Mouse (Mus musculus) liver, embryonic 14.5 days (tissue): ENCODE measurements around the gene Gramd1b.

Experiments
- CTCF ChIP-seq: IDR thresholded peaks from 2 replicates; pipeline ENCODE4 v1.5.1; 2016; ENCODE audit warnings: antibody characterized with exemption, low read depth, control low read depth
- EP300 ChIP-seq: IDR thresholded peaks from 2 replicates; pipeline ENCODE4 v1.6.1; 2016; ENCODE audit warnings: antibody characterized with exemption, low read depth

DNA sequence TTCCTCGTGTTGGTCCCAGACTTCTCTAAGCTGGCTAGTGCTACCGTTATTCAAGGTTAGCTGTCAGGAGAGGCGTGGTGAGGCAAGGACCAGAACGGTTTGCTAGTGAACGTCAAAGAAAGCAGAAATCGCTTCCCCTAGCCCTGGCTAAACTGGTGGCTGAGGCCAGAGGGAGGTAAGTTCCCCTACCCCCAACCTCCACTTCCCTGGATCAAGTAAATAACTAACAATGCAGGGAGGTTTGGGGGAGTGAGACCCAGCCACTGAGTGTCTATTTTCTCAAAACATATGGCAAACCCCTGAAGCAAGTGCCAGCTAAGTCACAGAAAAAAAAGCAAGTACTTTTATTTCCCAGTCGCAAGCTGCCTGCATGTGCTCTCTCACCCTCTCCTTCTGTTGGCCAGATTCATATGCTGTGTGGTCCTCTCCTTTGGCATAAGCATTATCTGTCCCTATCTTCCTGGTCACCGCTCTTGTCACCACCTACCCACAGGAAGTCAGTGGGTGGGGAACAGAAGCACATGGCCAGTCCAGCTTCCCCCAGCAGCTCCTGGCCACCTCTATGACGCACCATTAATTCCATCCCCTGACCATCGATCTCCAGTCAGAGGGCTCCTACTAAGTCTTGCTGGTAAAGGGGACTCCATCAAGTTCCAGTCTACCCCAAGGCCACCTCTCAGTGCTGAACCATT, 186.2 kb downstream of the Gramd1b start:
- TF ChIP-seq CTCF = no peak
- no peak for TF ChIP-seq EP300
